Comparison of ENCODE assay signal across 10 mouse cellular contexts in the genomic region with DNA sequence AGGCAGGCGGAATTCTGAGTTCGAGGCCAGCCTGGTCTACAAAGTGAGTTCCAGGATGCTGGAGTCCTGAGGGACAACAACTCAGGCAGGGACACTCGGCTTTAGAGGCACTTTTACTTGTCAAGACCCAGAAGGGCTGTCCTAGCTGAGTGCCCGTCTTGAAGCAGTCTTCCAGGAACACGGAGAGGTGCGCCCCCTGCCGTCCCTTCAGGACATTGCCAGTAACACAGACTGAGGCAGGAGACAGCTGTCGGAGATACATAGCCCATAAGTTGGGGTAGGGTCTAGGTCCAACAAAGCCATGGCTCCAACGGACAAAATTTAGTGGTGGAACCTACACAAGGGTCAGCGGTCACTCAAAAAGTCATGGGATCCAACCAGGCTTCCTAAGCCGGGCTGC. TPM values are rescaled to one million over a fixed set of nuclear protein-coding genes. Genes with fewer than 3 reads are reported as not detected.
DNase-seq lines count a peak whose midpoint lies in the region.
"Had no signal": no experiment of that assay in that cellular context is flagged by ENCODE, and none has a peak within 500 bp of the region (broad histone marks: within the 10 kb centered on the region; RNA-seq: fewer than 3 reads in every experiment).

No protein-coding gene starts in this region.

- DNase-seq in embryo, embryonic 10.5 days (ENCODE audit: low spot score): peak; percentile 37
- no peak for DNase-seq in embryo, embryonic 9.5 days (ENCODE audit: extremely low spot score)
- peak; percentile 12 for DNase-seq in thymus, postnatal 0 days (ENCODE audit: low spot score)
- no peak for DNase-seq in thymus, postnatal 14 days
- peak; percentile 17 for DNase-seq in induced T-regulatory cell, adult 2 months (ENCODE audit: low read depth)
- peak; percentile 46 for DNase-seq in testis, postnatal 14 days (ENCODE audit: low spot score)
- no peak for DNase-seq in cerebellum, postnatal 10 days
- no peak for DNase-seq in right cerebral cortex, postnatal 14 days
- DNase-seq: adrenal gland, postnatal 14 days had no signal

RNA-seq across cellular contexts. Expression of a gene that starts 29.9 kb away (rescaled TPM):
- polyA plus RNA-seq in thymus, postnatal 0 days (2015; fragmentation: Nextera tagmentation; extraction: Ambion mirVana): not detected in 2 replicates
- polyA plus RNA-seq: hindbrain, embryonic 15.5 days had no signal

RNA-seq across cellular contexts. Expression of a gene that starts 50.7 kb away (rescaled TPM):
- polyA plus RNA-seq in thymus, postnatal 0 days (2015; fragmentation: Nextera tagmentation; extraction: Ambion mirVana): 0.03 TPM in 1 of 2 replicates, not detected in the other

Comparison
In these comparisons a context has a peak if more than half of its experiments do, and no peak if none do; other contexts are left out.
1. DNase-seq: peak in embryo, embryonic 10.5 days (single experiment), thymus, postnatal 0 days (single experiment), induced T-regulatory cell, adult 2 months (single experiment) and testis, postnatal 14 days (single experiment); none in embryo, embryonic 9.5 days (single experiment), thymus, postnatal 14 days (single experiment), cerebellum, postnatal 10 days (0 of 2) and right cerebral cortex, postnatal 14 days (single experiment).